ENCODE assay signal across 13 mouse cellular contexts in genomic region chr9:14053704-14054103, GRCm38 (mm10).
DNase-seq lines count a peak whose midpoint lies in the region; ATAC-seq lines count a peak whose summit lies in the region.
"Had no signal": no experiment of that assay in that cellular context is flagged by ENCODE, and none has a peak within 500 bp of the region (broad histone marks: within the 10 kb centered on the region; RNA-seq: fewer than 3 reads in every experiment).

No protein-coding gene starts in this region.

- no peak overlapping the region for H3K9ac ChIP-seq in heart, embryonic 13.5 days
- H3K9ac ChIP-seq in kidney, embryonic 16.5 days (replicated peaks; ENCODE audit: low read length) = no peak overlapping the region
- H3K9ac ChIP-seq: embryonic facial prominence, embryonic 15.5 days; hindbrain, embryonic 12.5 days; neural tube, embryonic 13.5 days had no signal

- H3K4me3 ChIP-seq in heart, embryonic 13.5 days = no peak overlapping the region
- no peak overlapping the region for H3K4me3 ChIP-seq in kidney, embryonic 16.5 days (ENCODE audit: low read length)
- H3K4me3 ChIP-seq: embryonic facial prominence, embryonic 15.5 days; hindbrain, embryonic 12.5 days; neural tube, embryonic 13.5 days had no signal

- H3K27ac ChIP-seq in heart, embryonic 13.5 days (replicated peaks) = peak overlapping the region; percentile 36; the same call in 1 of the 2 replicates
- H3K27ac ChIP-seq in kidney, embryonic 16.5 days (ENCODE audit: low read length) = 0 out of 2 replicates have a peak overlapping the region, but pooled peaks have one; percentile 12
- H3K27ac ChIP-seq: embryonic facial prominence, embryonic 15.5 days; hindbrain, embryonic 12.5 days; neural tube, embryonic 13.5 days had no signal

- no peak for ATAC-seq in heart, embryonic 13.5 days (ENCODE audit: extremely low read depth, insufficient number of reproducible peaks, low FRiP score, low TSS enrichment)
- ATAC-seq in kidney, embryonic 16.5 days (ENCODE audit: low FRiP score, low TSS enrichment) = peak; percentile 31
- ATAC-seq in monocyte, adult 5-6 weeks (replicated peaks; ENCODE audit: insufficient number of reproducible peaks, low FRiP score, low TSS enrichment, poor library complexity, severe bottlenecking) = no peak

- 20% methylated on average over 2 of the region's 2 CpGs for WGBS in heart, embryonic 13.5 days
- WGBS in kidney, embryonic 16.5 days = 37% methylated on average over 2 of the region's 2 CpGs

- H3K36me3 ChIP-seq in heart, embryonic 13.5 days = no peaks in the 10 kb centered on the region
- H3K36me3 ChIP-seq in kidney, embryonic 16.5 days (ENCODE audit: insufficient read depth, low read length) = no peaks in the 10 kb centered on the region
- H3K36me3 ChIP-seq: embryonic facial prominence, embryonic 15.5 days; G1E; hindbrain, embryonic 12.5 days; neural tube, embryonic 13.5 days had no signal

- no peak for DNase-seq in heart, adult 8-10 months (ENCODE audit: low spot score)
- peak; percentile 36 for DNase-seq in embryo, embryonic 10 days (ENCODE audit: low spot score)
- peak; percentile 61 to 83 for DNase-seq in lung, postnatal 4 days
- DNase-seq in natural killer cell, adult 2 months (ENCODE audit: low spot score in 2 of 2) = no peak
- DNase-seq in left cerebral cortex, adult 11 months (ENCODE audit: low spot score) = no peak
- DNase-seq: liver had no signal

- peaks cover 21% of the 10 kb centered on the region for H3K4me1 ChIP-seq in heart, embryonic 13.5 days
- peaks cover 11% of the 10 kb centered on the region for H3K4me1 ChIP-seq in kidney, embryonic 16.5 days (ENCODE audit: insufficient read depth, low read length)

- H3K9me3 ChIP-seq in heart, embryonic 13.5 days = no peaks in the 10 kb centered on the region
- H3K9me3 ChIP-seq in kidney, embryonic 16.5 days (ENCODE audit: low read length) = no peaks in the 10 kb centered on the region
- H3K9me3 ChIP-seq: embryonic facial prominence, embryonic 15.5 days; G1E; hindbrain, embryonic 12.5 days; neural tube, embryonic 13.5 days had no signal

- H3K27me3 ChIP-seq in heart, embryonic 13.5 days (replicated peaks) = no peaks in the 10 kb centered on the region
- H3K27me3 ChIP-seq in kidney, embryonic 16.5 days (ENCODE audit: insufficient read depth, low read length) = no peaks in the 10 kb centered on the region
- H3K27me3 ChIP-seq: embryonic facial prominence, embryonic 15.5 days; hindbrain, embryonic 12.5 days; neural tube, embryonic 13.5 days had no signal

- H3K4me2 ChIP-seq in heart, embryonic 13.5 days = no peak overlapping the region
- no peak overlapping the region for H3K4me2 ChIP-seq in kidney, embryonic 16.5 days (replicated peaks; ENCODE audit: low read depth, low read length)
- H3K4me2 ChIP-seq: embryonic facial prominence, embryonic 15.5 days; hindbrain, embryonic 12.5 days; neural tube, embryonic 13.5 days had no signal

Comparison
In these comparisons a context has a peak if more than half of its experiments do, and no peak if none do; other contexts are left out.
1. DNase-seq: peak in embryo, embryonic 10 days (single experiment) and lung, postnatal 4 days (2 of 2); none in heart, adult 8-10 months (single experiment), natural killer cell, adult 2 months (0 of 2) and left cerebral cortex, adult 11 months (single experiment).